7 mouse cellular contexts compared by ENCODE assay signal in genomic region chr3:31095491-31096154, GRCm38 (mm10). TPM values are rescaled to one million over a fixed set of nuclear protein-coding genes. Genes with fewer than 3 reads are reported as not detected.
DNase-seq lines count a peak whose midpoint lies in the region; ATAC-seq lines count a peak whose summit lies in the region.

No protein-coding gene starts in this region.

- peak overlapping the region; percentile 68 for H3K4me2 ChIP-seq in intestine, embryonic 15.5 days (replicated peaks)

- peak overlapping the region; percentile 90 for H3K4me3 ChIP-seq in intestine, embryonic 15.5 days (replicated peaks)
- peak overlapping the region; percentile 89 for H3K4me3 ChIP-seq in limb, embryonic 10.5 days
- peak overlapping the region; percentile 98 for H3K4me3 ChIP-seq in midbrain, embryonic 10.5 days

- peaks cover 16% of the 10 kb centered on the region for H3K4me1 ChIP-seq in intestine, embryonic 15.5 days (replicated peaks)
- peaks cover 43% of the 10 kb centered on the region for H3K4me1 ChIP-seq in limb, embryonic 10.5 days
- peaks cover 70% of the 10 kb centered on the region for H3K4me1 ChIP-seq in midbrain, embryonic 10.5 days

- no peaks in the 10 kb centered on the region for H3K9me3 ChIP-seq in intestine, embryonic 15.5 days
- H3K9me3 ChIP-seq in limb, embryonic 10.5 days (replicated peaks): no peaks in the 10 kb centered on the region
- no peaks in the 10 kb centered on the region for H3K9me3 ChIP-seq in midbrain, embryonic 10.5 days (replicated peaks)

- WGBS in intestine, embryonic 15.5 days: under 1% methylated on average over 33 of the region's 33 CpGs
- 1% methylated on average over 33 of the region's 33 CpGs for WGBS in limb, embryonic 10.5 days
- WGBS in midbrain, embryonic 10.5 days: under 1% methylated on average over 33 of the region's 33 CpGs

- H3K9ac ChIP-seq in intestine, embryonic 15.5 days: peak overlapping the region; percentile 83

- H3K27ac ChIP-seq in intestine, embryonic 15.5 days: peak overlapping the region; percentile 99
- peak overlapping the region; percentile 99 for H3K27ac ChIP-seq in limb, embryonic 10.5 days
- peak overlapping the region; percentile 100 for H3K27ac ChIP-seq in midbrain, embryonic 10.5 days (replicated peaks)

- no peaks in the 10 kb centered on the region for H3K27me3 ChIP-seq in intestine, embryonic 15.5 days (replicated peaks)
- H3K27me3 ChIP-seq in limb, embryonic 10.5 days (ENCODE audit: low read depth, poor library complexity, severe bottlenecking): no peaks in the 10 kb centered on the region
- peaks cover 10% of the 10 kb centered on the region for H3K27me3 ChIP-seq in midbrain, embryonic 10.5 days (ENCODE audit: low read depth, poor library complexity, severe bottlenecking)

- peak; percentile 57 for DNase-seq in T-cell, adult 2 months (ENCODE audit: low spot score)
- DNase-seq in gastrocnemius, postnatal 36 days: peak; percentile 19 to 50
- peak; percentile 73 for DNase-seq in limb, embryonic 10.5 days (ENCODE audit: low spot score)
- DNase-seq in midbrain, embryonic 10.5 days (ENCODE audit: low spot score): peak; percentile 59
- DNase-seq in spleen, adult 12 weeks (ENCODE audit: low spot score): peak; percentile 28

- intact Hi-C loops in gastrocnemius, postnatal 36 days (cut with DNase I): no loop called here

- ATAC-seq in common myeloid progenitor, adult 5-6 weeks (replicated peaks; ENCODE audit: low read depth, poor library complexity, severe bottlenecking): peak; percentile 29
- ATAC-seq in intestine, embryonic 15.5 days: peak; percentile 32

- no peaks in the 10 kb centered on the region for H3K36me3 ChIP-seq in intestine, embryonic 15.5 days
- H3K36me3 ChIP-seq in limb, embryonic 10.5 days: peaks cover 20% of the 10 kb centered on the region
- peaks cover 20% of the 10 kb centered on the region for H3K36me3 ChIP-seq in midbrain, embryonic 10.5 days

RNA-seq across cellular contexts. Expression of gene Skil, which starts 0.8 kb away (rescaled TPM):
- 22.9 and 32.8 TPM in 2 replicates for total RNA-seq in common myeloid progenitor, adult 5-6 weeks (2017)
- total RNA-seq in gastrocnemius, postnatal 36 days (2021): 10 to 100 TPM in 1 of 2 experiments, 1 to 10 TPM in 1; 9.6 to 10.5 TPM
- polyA plus RNA-seq in intestine, embryonic 15.5 days (2015; fragmentation: Nextera tagmentation; extraction: Ambion mirVana): 17.5 and 21.3 TPM in 2 replicates
- polyA plus RNA-seq in limb, embryonic 10.5 days (2016; fragmentation: Nextera tagmentation; extraction: Ambion mirVana): 22.3 and 28.9 TPM in 2 replicates
- 30.6 and 39.9 TPM in 2 replicates for polyA plus RNA-seq in midbrain, embryonic 10.5 days (2016; fragmentation: Nextera tagmentation; extraction: Ambion mirVana)

RNA-seq across cellular contexts. Expression of gene Cldn11, which starts 54.1 kb away (rescaled TPM):
- total RNA-seq in common myeloid progenitor, adult 5-6 weeks (2017): not detected in 2 replicates
- total RNA-seq in gastrocnemius, postnatal 36 days (2021): under 1 TPM; 0.30 to 0.36 TPM
- polyA plus RNA-seq in intestine, embryonic 15.5 days (2015; fragmentation: Nextera tagmentation; extraction: Ambion mirVana): 4.9 and 7.3 TPM in 2 replicates
- polyA plus RNA-seq in limb, embryonic 10.5 days (2016; fragmentation: Nextera tagmentation; extraction: Ambion mirVana): 3.8 and 4.6 TPM in 2 replicates
- polyA plus RNA-seq in midbrain, embryonic 10.5 days (2016; fragmentation: Nextera tagmentation; extraction: Ambion mirVana): 7.6 and 8.4 TPM in 2 replicates

Comparison
In these comparisons a context has a peak if more than half of its experiments do, and no peak if none do; other contexts are left out.
1. Peak in every context shown above with its lines: DNase-seq, ATAC-seq, H3K4me3 ChIP-seq and H3K27ac ChIP-seq.